Mouse (Mus musculus) cerebellum, postnatal 25 days (tissue): ENCODE measurements around the gene Pkd2l1.

Source experiments
- DNase-seq, 2 experiments: peaks; one replicate each; pipeline ENCODE4 v3.0.0; 2021; ENCODE audit warnings: mixed read lengths in 2 of 2

The Pkd2l1 gene

DNA sequence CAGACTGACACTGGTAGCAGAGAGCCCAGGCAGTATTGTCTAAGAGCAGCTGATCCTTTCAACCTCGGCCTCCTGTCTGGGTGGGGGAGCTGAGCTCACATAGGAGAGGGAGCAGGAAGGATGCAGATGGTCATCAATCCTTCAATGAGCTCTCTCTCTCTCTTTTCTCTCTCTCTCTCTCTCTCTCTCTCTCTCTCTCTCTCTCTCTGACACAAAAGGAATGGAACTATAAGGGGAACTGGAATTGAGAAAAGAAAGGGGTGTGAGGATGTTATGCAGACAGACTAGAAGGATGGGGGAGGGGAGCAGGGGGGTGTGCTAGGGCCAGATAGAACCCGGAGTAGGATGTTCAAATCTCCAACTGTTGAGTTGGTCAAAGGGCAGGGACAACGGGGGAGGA is at the start of gene Pkd2l1:
Pkd2l1 (minus strand) TSS at position 101 of the 400 bp plus-strand sequence.
- no peak for DNase-seq

DNA sequence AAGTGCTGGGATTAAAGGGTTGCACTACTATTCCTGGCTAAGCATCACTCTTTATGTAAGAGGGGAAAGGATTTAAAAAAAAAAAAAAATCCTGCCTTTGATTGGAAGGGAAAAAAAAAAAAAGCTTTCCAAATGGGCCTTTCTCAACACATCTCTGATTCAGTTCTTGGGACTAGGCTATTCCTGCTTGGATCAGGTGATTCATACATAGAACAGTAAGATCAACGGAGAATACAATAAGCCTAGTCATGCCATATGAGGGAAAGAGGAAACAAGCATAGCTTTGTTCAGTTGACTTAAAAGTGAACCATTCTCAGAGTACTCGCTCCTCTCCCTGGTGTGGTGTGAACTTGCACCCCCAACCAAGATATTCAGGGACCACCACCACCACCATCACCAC is 46.7 kb upstream of the Pkd2l1 start:
- no peak for DNase-seq

DNA sequence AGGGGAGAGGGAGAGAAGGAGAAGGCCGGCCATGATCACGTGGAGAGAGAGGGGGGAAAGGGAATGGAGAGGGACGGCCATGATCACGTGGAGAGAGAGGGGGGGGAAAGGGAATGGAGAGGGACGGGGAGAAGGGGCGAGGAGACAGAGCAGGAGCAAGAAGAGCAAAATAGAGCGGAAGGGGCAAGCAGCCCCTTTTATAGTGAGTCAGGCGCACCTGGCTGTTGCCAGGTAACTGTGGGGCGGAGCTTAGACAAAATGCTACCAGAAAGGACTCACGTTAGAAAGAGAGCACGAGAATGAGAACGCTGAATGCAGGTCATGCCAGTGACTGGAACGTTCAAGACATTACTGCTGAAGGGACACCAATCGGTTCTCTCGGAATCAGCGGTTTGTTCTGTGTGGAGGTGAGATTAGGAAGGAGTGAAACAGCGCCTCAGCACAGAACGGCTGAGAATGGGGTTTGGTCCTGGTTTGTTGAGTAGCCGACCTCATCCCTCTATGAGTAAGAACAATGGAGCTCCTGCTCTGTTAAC is 45.3 kb upstream of the Pkd2l1 start:
- DNase-seq = peak; percentile 32 to 34

DNA sequence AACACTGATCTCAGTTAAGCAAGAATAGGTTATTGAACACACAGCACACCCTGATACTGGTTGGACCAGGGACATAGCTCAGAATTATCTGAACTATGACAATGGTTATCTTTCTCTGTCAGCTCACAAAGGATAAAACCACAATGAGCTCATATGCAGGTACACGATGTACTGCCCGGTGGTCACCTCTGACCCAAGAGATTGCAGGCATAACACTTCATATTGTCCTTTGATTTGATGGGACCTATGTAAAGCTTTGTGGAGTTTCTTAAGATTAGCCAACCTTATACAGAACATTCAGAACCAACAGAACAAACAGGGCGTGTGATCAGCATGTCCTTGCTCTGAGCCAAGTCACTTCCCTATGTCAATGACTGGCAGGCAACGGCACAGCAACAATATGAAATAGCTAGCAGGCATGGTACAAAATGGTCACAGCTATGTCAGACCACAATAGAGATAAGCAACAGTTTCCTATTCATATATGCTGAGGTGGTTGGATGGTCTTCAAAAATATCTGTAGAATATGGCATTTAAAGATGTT is 39.4 kb upstream of the Pkd2l1 start:
- DNase-seq = no peak

DNA sequence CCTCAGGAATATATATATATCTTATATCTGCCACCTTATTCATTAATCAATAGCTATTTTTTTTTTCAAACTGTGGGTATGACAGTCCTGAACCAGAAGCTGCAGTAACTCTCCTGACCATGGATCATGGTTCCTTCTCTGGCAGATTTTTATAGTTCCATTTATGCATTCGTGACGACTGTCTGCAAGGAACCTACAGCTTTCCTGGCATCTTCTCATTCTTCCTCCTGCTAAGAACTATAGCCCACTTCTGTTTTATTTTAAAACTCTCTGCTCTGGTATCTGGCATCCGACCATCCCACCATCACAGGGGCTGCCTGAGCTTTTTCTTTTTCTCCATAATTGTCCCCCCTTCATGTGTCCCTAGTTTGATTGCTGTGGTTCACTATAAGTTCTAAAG is 38.0 kb upstream of the Pkd2l1 start:
- no peak for DNase-seq

DNA sequence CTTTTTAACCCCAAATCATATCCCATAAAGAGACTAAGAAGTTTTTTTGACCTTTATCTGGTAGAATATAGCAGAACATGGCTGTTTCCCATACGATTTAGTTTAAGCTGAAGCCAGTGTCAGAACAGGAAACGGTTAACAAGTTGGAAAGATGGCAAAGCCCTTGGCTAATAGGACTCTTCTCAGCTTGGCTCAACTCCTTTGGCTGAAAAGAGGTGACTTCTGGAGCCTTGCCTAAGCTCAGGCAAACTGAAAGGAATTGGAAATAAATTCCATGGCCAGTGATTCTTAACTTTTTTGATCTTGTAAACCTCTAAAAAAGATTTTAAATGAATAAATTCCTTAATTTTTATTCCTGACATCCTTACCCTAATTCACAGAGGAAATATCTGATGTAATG is 37.5 kb upstream of the Pkd2l1 start:
- DNase-seq = no peak

DNA sequence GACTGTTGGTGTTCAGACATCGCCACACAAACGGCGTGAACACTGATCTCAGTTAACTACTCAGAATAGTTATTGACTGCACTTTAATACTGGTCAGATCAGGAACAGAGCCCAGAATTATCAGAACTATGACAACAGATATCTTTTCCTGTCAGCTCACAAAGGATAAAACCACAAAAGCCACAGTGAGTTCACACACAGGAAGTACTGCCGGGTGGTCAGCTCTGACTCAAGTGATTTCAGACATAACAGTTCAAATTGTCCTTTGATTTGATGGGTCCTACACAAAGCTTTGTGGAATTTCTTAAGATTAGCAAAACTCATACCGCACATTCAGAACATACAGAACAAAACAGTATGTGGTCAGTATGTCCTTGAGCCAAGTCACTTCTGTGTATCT is 33.5 kb upstream of the Pkd2l1 start:
- no peak for DNase-seq

DNA sequence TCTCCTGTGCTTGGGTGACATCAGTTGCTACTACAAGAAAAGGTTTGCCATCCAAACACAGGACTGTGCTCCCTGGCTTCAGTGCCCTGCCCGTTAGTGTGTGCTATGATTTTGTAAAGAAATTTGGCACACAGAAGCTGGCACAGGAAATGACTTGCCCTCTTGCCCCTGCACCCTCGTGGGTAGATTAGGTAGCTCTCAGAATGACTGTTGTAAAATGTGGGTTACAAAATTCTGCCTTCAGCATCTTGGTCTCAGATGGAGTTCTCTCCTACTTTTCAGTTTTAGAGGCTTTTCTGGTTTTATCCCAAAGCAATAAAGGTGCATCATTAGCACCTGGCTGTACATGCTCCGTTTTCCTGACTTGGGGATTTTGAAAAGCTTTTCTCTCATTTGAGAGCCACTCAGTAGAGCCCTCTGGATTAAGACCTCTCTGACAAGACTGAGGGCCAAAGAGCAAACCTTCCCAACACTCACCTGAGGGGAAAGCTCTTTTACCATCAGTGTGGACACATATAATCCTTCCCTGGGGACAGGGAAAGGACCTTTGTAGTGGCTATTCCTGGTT is 25.8 kb upstream of the Pkd2l1 start:
- no peak for DNase-seq

DNA sequence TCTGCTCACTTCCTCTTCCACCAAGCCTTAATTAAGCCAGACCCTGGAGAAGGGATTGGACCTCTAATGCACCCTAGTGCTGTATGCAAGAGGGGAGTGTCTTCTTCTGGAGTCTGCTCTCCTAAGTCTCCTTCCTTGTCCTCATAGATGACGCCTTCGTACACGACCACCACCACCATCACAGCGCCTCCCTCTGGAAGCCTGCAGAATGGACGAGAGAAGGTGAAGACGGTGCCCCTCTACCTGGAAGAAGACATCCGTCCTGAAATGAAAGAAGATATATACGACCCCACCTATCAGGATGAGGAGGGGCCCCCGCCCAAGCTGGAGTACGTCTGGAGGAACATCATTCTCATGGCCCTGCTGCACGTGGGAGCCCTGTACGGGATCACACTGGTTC is 23.0 kb upstream of the Pkd2l1 start:
- no peak for DNase-seq

DNA sequence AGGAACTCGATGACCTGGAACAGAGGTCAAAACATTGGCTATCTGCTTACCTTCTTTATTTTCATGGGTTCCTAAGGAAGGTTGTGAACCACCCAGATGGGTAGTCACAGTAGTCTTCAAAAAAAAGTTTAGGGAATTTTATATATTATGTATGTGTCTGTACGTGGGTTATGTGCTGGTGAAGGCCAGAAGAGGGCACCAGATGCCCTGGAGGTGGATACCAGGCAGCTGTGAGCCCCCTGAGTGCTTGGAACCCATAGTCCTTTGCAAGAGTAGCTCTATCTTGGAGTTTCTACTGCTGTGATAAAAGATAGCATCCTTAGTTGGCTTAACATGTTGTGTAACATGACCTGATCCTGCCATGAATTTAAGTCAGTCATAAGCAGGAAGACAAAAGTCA is 14.8 kb upstream of the Pkd2l1 start:
- DNase-seq = no peak

DNA sequence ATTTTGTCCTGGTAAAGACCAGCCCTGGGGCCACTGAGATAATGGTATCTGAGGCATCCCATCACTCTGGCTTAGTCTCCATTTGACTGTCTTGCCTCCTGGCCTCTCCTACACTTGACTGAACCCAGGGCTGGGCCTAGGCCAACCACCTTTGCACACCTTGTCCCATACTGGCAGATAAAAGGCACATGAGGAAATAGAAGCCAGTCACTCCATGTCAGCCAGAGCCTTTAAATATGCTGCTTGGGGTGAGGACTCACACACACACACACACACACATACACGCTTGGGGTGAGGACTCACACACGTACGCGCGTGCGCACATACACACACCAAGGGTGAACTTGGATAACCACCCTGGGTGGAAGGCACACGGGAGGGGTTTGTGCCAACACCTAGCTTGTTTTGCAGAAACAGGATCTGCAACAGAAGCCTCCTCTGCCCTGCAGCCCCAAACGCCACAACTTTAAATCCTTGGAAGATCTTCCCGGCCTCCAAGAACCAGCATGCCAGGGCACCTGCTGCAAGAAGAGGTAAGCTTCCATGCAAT is 10.8 kb upstream of the Pkd2l1 start, which contains the start of gene Scd3:
Scd3 (plus strand) TSS at position 255 of the 550 bp plus-strand sequence.
- DNase-seq = no peak

DNA sequence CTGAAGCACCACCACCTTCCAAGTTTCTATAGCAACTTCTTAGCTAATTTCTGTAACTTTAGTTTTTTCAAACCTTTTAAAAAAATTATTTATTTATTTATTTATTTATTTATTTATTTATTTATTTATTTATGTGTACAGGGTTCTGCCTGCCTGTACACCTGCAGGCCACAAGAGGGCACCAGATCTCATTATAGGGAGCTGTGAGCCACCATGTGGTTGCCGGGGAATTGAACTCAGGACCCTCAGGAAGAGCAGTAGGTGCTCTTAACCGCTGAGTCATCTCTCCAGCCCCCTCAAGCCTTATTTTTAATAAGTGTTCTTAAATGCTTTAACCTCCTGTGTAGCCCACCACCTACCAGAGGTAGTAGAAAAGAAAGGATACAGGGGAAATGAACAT is 6.7 kb upstream of the Pkd2l1 start:
- DNase-seq = peak in 1 of 2 experiments; percentile 34

DNA sequence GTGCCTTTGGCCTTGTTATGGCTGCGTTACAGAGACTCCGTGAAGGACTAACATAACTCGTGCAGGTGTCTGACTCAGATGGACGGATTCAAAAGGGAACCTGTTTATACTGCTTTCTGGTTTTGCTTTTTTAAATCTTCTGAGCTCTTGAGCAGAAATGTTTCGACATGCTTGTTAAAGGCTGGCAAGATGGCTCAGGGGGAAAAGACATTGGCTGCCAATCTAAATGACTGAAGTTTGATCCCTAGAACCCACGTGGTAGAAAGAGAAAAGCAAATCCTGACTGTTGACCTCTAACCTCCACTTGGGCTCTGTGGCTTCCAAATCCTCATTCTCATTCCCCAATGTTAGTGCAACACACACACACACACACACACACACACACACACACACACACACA is 6.3 kb upstream of the Pkd2l1 start:
- DNase-seq = no peak

DNA sequence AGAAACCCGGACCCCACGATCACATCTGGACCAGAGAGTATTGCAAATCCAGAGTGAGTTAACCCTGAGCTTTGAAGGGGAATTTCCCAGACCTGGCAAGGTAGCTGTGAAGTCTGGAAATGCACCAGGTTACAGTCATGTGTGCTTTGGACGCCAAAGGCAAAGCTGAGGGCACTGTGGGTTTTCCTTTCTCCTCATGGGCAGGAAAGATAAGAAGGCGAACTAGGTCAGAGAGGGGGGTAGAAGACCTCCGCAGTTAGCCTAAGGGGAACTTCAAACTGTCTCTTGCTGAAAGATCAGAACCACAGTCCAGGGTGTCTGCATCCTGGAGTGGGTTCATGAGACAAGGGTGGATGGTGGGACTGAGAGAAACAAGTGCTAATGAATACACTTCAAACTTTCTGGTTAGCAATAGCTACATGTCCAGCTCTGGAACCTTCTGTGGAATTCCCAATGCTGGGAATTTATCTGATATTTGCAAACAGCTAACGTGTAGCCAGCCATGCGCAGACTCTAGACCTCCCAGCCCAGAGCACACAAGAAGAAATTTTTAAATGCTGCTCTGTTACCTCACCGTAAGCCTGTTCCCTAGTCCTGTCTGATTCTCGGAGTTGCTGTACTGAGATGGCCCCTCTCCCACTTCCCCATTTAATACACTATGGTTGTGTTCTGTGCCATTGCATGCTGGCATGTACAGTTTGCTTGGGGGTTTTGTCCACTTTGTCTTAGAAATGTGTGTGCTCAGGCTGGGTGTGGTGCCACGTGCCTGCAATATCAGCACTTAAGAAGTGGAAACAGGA is 5.0 kb upstream of the Pkd2l1 start:
- no peak for DNase-seq

DNA sequence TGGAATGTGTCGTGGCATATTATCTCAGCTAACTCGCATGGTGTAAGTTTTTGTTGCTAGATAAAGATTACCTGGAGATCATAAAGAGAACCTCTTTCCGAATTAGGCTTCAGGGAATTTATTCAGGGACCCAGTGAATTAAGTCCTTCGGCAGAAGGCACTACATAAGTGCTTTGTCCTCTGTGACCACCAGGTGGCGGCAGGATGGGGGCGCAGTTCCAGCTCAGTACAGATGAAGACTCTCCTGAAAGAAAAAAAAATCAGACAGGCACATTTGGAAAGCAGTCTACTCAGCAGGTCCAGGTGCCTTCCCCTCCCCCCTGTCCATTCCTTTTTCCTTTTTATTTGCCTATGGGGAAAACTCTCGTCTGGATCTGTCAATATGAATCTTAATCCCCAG is 2.9 kb upstream of the Pkd2l1 start:
- DNase-seq = peak; percentile 82 to 90

DNA sequence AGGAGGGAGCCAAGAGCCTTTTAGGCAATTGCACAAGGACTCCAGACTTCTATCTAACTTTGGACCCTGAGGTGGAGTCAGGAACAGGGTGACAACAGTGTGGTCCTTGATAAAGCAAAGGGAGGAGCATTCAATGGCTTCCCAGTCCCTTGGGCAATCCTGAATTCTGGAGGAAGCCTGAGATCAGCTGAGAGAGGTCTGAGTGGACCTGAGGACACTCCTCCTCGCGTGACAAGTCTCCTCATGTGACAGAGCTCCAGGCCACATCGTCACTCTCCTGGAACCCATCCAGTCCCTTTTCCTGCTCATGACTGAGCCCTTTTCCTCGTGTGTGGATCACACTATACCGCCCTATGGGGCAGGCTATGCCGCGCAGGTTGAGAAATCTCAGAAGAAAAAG is 1.7 kb upstream of the Pkd2l1 start:
- no peak for DNase-seq

DNA sequence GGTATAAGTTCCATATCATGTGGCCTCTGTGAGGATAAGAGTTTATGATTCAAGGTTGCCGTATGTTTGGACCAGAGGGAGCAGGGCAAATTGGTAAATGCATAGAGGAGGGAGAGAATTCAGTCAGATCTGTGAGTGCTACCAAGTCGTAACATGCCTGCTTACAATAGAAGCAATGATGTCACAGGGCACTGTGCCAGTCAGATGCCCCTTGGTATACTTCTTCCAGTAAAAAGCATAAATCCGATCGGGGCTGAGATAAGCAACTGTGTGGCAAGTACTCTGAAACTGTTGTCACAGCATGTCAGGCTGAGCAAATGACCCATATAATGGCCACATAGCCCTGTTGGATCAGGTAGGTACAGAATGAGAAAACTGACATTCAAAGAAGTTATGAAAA is 3.2 kb downstream of the Pkd2l1 start:
- DNase-seq = no peak

DNA sequence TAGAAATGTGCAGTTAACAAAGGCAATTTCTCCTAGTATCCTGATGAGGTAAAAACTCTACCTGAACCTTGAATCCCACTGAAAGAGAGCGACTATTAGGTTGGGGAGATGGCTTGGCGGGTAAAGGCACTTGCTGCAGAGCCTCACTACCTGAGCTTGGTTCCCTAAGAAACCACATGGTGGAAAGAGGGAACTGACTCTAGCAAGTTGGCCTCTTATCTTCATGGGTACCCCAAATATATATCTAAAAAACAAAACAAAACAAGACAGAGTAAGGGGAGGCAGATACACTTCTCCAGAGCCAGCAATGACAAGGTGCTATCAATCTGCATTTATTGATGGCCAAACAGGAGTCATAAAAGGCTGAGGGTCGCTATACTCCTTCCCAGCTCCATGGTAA is 8.3 kb downstream of the Pkd2l1 start:
- DNase-seq = no peak

DNA sequence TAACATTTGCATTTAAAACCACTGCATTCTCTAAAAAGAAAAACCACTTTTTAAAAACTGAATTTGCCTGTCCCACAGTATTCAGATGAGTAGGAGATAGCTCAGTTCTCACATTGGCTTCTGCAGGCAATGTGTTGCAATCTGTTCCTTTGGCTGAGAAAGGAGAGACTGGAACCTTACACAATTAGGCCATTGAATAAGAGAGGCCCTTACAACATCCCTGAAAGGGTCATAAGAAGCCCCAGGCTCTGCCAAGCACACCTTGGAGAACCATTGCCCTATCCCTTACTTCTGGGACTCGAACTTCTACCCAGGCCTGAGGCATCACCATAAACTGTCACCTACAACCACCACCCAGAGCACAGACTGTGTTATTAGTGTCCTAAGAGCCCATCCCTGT is 11.7 kb downstream of the Pkd2l1 start:
- DNase-seq = no peak

DNA sequence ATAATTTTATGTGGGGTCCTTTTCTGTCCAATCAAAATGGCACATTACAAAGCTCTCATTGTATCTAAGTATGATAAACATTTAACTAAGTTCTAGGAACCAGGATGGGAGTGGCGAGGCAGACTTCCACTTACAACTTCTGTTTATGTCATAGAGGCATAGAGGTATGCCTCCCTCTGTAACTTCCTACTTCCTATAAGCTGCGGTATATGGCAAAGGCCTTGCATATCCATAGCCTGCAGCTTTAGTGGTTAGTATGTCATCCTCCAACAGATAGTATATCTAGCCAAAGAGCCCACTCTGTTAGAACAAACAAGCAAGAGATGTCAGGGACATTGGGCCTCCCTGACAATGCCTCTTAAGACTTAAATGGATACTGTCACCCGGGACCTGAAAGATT is 15.5 kb downstream of the Pkd2l1 start:
- no peak for DNase-seq

DNA sequence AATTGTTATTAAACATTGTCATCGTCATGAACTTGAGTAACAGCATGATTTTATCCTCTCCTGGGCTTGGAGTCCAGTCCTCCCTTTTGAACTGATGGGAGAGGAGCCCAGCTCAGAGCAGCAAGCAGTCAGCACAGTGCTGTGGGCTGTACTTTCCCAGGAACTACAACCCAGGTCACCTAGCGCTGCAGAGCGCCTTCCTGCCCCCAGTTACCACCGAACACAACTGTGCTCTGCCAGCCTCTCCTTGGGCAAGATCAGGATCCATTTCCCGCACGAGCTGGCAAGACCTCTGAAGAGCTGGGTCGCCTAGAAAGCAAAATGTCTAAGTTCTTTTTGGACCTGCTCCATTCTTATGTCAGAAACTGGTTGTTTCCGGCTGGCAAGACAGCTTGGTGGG is 17.4 kb downstream of the Pkd2l1 start:
- DNase-seq = no peak

DNA sequence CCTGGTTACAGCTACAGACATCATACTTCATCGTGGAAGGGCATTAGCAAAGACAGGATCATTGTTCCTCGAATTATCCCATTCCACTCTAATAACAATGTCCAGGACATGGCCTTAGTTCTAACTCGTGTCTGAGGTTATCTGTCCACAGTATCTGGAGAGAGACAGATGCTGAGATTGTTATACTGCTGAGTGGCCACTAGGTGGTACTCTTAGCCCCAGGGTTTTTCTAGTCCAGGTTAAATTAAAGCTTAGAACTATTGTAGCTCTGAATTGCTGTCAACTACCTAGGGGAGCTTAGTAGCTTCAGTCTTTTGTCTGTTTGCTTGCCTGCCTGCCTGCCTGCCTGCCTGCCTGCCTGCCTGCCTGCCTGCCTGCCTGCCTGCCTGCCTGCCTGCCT is 30.7 kb downstream of the Pkd2l1 start:
- peak in 1 of 2 experiments; percentile 22 for DNase-seq

DNA sequence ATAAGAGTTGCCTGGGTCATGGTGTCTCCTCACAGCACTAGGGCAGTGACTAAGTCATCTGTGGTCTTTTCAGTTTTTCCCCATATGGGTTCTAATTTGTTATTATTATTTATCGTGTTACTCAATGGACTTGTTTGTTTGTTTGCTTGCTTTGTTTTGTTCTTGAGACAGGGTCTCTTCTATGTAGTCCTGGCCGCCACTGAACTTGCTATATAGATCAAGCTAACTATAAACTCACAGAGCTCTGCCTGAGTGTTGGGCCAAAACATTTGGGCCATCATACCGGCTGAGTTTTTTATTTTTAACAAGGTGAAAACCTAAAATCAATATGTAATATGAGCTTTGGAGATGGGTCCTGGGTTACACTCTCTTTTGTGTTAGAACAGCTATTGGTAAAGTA is 32.9 kb downstream of the Pkd2l1 start:
- DNase-seq = no peak

DNA sequence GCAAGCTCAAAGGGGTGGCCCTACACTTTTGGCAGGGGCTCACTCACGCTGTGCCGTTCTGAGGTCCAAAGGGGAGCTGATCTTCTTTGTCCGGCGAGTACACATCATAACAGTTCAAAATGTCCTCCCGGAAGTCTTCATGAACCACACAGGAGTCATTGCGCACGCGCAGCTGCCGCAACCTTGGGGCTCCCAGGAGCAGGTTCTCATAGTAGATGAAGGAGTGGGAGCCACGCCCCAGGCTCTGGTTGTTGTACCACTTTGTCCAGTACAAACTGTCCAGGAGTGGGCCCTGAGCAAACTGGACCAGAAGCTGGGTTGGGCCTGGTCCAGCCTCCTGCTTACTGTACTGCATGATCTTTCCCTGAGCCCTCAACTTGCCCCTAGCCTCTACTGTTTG is 35.2 kb downstream of the Pkd2l1 start:
- DNase-seq = no peak
